In genomic region chr16:4489114-4489624, GRCm38 (mm10) we compare ENCODE assay signal across 8 mouse cellular contexts. TPM values are rescaled to one million over a fixed set of nuclear protein-coding genes. Genes with fewer than 3 reads are reported as not detected.
DNase-seq lines count a peak whose midpoint lies in the region; ATAC-seq lines count a peak whose summit lies in the region.

No protein-coding gene starts in this region.

- peak; percentile 93 for ATAC-seq in hindbrain, embryonic 14.5 days (ENCODE audit: low FRiP score)

- H3K27me3 ChIP-seq in hindbrain, embryonic 14.5 days (ENCODE audit: control insufficient read depth, insufficient read depth, low read length), result no peaks in the 10 kb centered on the region

- H3K4me1 ChIP-seq in hindbrain, embryonic 14.5 days (replicated peaks; ENCODE audit: control insufficient read depth, insufficient read depth, low read length), result peaks cover 6% of the 10 kb centered on the region; the same call in 1 of the 2 replicates

- no peak overlapping the region for H3K4me2 ChIP-seq in hindbrain, embryonic 14.5 days (replicated peaks)

- H3K36me3 ChIP-seq in hindbrain, embryonic 14.5 days (replicated peaks; ENCODE audit: control insufficient read depth, insufficient read depth), result peaks cover 19% of the 10 kb centered on the region

- 64% methylated on average over 11 of the region's 11 CpGs for WGBS in hindbrain, embryonic 14.5 days

- H3K9ac ChIP-seq in hindbrain, embryonic 14.5 days, result no peak overlapping the region

- DNase-seq in R1 (ENCODE audit: low read depth, low spot score), result peak; percentile 78
- peak; percentile 97 to 99 for DNase-seq in cerebellum, postnatal 14 days
- DNase-seq in frontal cortex, postnatal 25 days (ENCODE audit: low spot score in 2 of 2), result peak; percentile 90 to 94
- peak; percentile 93 for DNase-seq in hindbrain, embryonic 14.5 days (ENCODE audit: low spot score)
- DNase-seq in layer of hippocampus, postnatal 25 days (ENCODE audit: extremely low spot score in 1 of 2, low spot score in 1 of 2), result peak; percentile 92 to 99
- DNase-seq in lung, postnatal 14 days, result peak; percentile 97
- peak; percentile 93 for DNase-seq in retina, embryonic 14.5 days (ENCODE audit: low spot score)
- peak; percentile 74 to 83 for DNase-seq in thymus, postnatal 36 days

- no peaks in the 10 kb centered on the region for H3K9me3 ChIP-seq in hindbrain, embryonic 14.5 days (ENCODE audit: control insufficient read depth, low read length)

- H3K4me3 ChIP-seq in hindbrain, embryonic 14.5 days (replicated peaks; ENCODE audit: low read length), result no peak overlapping the region

- H3K27ac ChIP-seq in hindbrain, embryonic 14.5 days, result no peak overlapping the region

RNA-seq across cellular contexts. Expression of gene Srl, which starts 52.4 kb away (rescaled TPM):
- polyA plus RNA-seq in hindbrain, embryonic 14.5 days (2014; fragmentation: Nextera tagmentation; extraction: Ambion mirVana), result 28.0 and 31.2 TPM in 2 replicates
- total RNA-seq in layer of hippocampus, postnatal 25 days (2021), result 10 to 100 TPM; 13.9 to 16.7 TPM
